Mouse (Mus musculus) embryo, embryonic 11.5 days (tissue): ENCODE measurements around the gene Hspb9.

Experiments
- DNase-seq: peaks from one replicate; pipeline ENCODE4 v3.0.0-alpha.2; 2012; ENCODE audit warnings: low read depth, low spot score

The Hspb9 gene

DNA sequence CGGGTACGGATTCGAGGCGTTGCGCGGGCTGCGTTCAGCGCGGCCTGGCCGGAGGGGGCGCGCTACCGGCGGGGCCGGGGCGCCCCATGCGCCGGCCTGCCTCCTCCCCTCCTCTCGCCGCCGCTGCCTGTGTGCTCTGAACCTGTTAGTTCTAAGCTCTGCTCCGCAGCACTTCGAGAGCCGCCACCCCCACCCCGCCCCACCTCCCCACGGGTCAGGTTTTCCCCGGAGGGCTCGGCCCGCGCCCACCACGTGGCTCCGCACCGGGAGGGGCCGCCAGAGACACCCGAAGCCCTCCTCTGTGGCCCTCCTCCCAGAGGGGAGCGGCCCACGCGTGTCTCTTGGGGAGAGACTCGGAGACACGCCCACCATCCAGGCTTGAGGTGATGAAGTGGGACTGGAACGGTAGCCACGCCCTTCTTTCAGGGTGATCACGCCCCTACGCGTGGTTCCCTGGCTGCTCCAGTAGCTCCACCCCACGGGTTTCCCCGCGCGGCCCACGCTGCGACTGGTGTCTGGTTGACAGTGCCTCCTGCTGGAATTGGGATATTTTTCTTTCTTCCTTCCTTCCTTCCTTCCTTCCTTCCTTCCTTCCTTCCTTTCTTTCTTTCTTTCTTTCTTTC lies 46.1 kb downstream of the Hspb9 start, which contains the start of gene Kcnh4:
Gene Kcnh4, minus strand, starts transcription at position 332 of the 623 bp plus-strand sequence.
- DNase-seq: no peak

DNA sequence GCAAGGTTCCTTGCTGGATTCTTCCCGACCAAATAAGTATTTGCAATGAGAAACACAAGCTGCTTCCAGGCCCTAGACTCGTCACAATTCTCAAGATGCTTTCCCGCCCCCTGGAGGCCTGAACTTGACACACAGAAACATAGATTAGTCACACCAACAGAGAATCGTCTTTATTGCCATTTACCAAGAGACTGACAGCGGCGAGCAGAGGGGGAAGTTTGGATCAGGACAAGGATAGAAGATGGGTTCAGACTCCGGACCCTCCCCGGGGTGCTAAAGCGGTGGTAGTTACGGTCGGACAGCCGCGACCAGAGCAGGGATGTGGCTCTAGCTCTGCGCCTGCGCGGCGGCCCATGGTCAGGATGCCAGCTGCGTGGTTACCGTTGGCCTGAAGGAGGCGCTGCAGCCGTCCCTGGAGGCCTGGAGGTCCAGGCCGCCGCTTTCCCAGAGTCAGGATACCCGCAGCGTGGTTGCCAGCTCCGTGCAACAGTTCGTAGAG lies 47.9 kb downstream of the Hspb9 start:
- DNase-seq: peak; percentile 66

DNA sequence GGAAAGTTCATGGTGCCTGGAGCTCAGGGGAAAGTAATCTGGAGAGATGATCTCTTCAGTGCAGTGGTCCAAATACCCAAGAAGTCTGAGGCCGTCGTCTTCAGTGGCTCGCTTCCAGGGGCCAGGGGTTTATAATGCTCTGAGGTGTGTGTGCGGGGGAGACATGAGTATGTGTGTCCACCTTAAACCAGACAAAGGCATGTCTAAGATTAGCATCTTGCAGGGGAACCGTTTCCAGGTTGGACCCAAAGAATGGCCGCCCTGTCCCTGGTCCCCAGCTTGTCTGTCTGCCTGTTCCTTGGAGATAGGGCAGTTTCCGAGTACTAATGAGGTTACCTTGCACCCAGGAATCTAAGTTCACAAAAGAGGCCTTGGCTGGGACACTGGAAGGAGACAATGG lies 49.2 kb downstream of the Hspb9 start, which contains the start of gene Hcrt:
Gene Hcrt, minus strand, starts transcription at position 101 of the 400 bp plus-strand sequence.
- DNase-seq: no peak
